Mouse (Mus musculus) MEL (cell line): ENCODE results near the gene Tec. TPM values are rescaled to one million over a fixed set of nuclear protein-coding genes. Genes with fewer than 3 reads are reported as not detected.
A peak's percentile ranks its signal among the peaks of the same experiment; 100 is the strongest.

Source experiments
- DNase-seq: peaks from one replicate; pipeline ENCODE4 v3.0.0; 2011; ENCODE audit warnings: low read depth, low spot score
- H3K27ac ChIP-seq: 2 replicates; pipeline ENCODE4 v1.5.1; 2012; ENCODE audit warnings: low read depth, mild to moderate bottlenecking, control low read depth, low read length, moderate library complexity; ENCODE audit not compliant: control insufficient read depth
- H3K27me3 ChIP-seq, 2 experiments: fragments of 150-350 bp in 1 of 2; sonication (generic) in 1 of 2; 2 replicates each; pipeline ENCODE4 v1.6.1; 2012; ENCODE audit warnings: low read length in 2 of 2, mild to moderate bottlenecking in 2 of 2, improper control_type of control experiment in 1 of 2, moderate library complexity in 1 of 2; ENCODE audit not compliant: insufficient read depth in 2 of 2, control insufficient read depth in 1 of 2
- H3K36me3 ChIP-seq, 2 experiments: 2 replicates each; pipeline ENCODE4 v1.6.1; 2012 to 2014; ENCODE audit warnings: low read length in 2 of 2, improper control_type of control experiment in 1 of 2, inconsistent platforms in 1 of 2, mild to moderate bottlenecking in 1 of 2; ENCODE audit not compliant: insufficient read depth in 2 of 2, control insufficient read depth in 1 of 2
- H3K4me1 ChIP-seq, 2 experiments: fragments of 150-350 bp in 1 of 2; sonication (generic) in 1 of 2; 2 replicates each; pipeline ENCODE4 v1.6.1; 2012; ENCODE audit warnings: low read length in 2 of 2, improper control_type of control experiment in 1 of 2, mild to moderate bottlenecking in 1 of 2; ENCODE audit not compliant: insufficient read depth in 2 of 2, control insufficient read depth in 1 of 2
- H3K4me3 ChIP-seq, 2 experiments: fragments of 150-350 bp in 1 of 2; sonication (generic) in 1 of 2; 2 replicates each; pipeline ENCODE4 v1.5.1; 2012; ENCODE audit warnings: low read depth in 2 of 2, low read length in 2 of 2, mild to moderate bottlenecking in 2 of 2, moderate library complexity in 2 of 2, control low read depth in 1 of 2, improper control_type of control experiment in 1 of 2; ENCODE audit not compliant: control insufficient read depth in 1 of 2, insufficient read depth in 1 of 2
- H3K79me2 ChIP-seq: 2 replicates; pipeline ENCODE4 v1.6.1; 2012; ENCODE audit warnings: mild to moderate bottlenecking, low read length, moderate library complexity; ENCODE audit not compliant: control insufficient read depth, poor library complexity, insufficient read depth
- H3K9ac ChIP-seq: 2 replicates; pipeline ENCODE4 v1.6.1; 2012; ENCODE audit warnings: low read depth, mild to moderate bottlenecking, control low read depth, low read length, moderate library complexity; ENCODE audit not compliant: control insufficient read depth, poor library complexity, severe bottlenecking
- H3K9me3 ChIP-seq: fragments of 150-350 bp; sonication (generic); replicated peaks from 2 replicates; pipeline ENCODE4 v1.6.1; 2012; ENCODE audit warnings: mild to moderate bottlenecking, low read length, improper control_type of control experiment, moderate library complexity; ENCODE audit not compliant: insufficient read depth
- CHD1 ChIP-seq: IDR thresholded peaks from 2 replicates; pipeline ENCODE4 v1.6.1; 2012; ENCODE audit warnings: low read depth, mild to moderate bottlenecking, inconsistent platforms, low read length, improper control_type of control experiment
- CHD2 ChIP-seq: IDR thresholded peaks from 2 replicates; pipeline ENCODE4 v1.6.1; 2011; ENCODE audit warnings: low read length, improper control_type of control experiment
- E2F4 ChIP-seq: IDR thresholded peaks from 2 replicates; pipeline ENCODE4 v1.6.1; 2011; ENCODE audit warnings: low read depth, low read length, improper control_type of control experiment, borderline replicate concordance
- ELF1 ChIP-seq: IDR thresholded peaks from 2 replicates; pipeline ENCODE4 v1.6.1; 2014; ENCODE audit warnings: low read depth, mild to moderate bottlenecking, inconsistent platforms, low read length, improper control_type of control experiment, moderate library complexity
- EP300 ChIP-seq, 2 experiments: IDR thresholded peaks; 2 replicates each; pipeline ENCODE4 v1.6.1; 2011; ENCODE audit warnings: improper control_type of control experiment in 2 of 2, low read length in 2 of 2, low read depth in 1 of 2, mild to moderate bottlenecking in 1 of 2
- GATA1 ChIP-seq: IDR thresholded peaks from 2 replicates; pipeline ENCODE4 v1.6.1; 2011; ENCODE audit warnings: low read depth, low read length, improper control_type of control experiment
- KAT2A ChIP-seq: conservative IDR thresholded peaks from 2 replicates; pipeline ENCODE4 v1.6.1; 2012; ENCODE audit warnings: low read depth, low read length, improper control_type of control experiment, inconsistent platforms
- MAX ChIP-seq: IDR thresholded peaks from 2 replicates; pipeline ENCODE4 v1.6.1; 2011; ENCODE audit warnings: low read length, improper control_type of control experiment
- MEF2A ChIP-seq: IDR thresholded peaks from 2 replicates; pipeline ENCODE4 v1.6.1; 2014; ENCODE audit warnings: low read depth, mild to moderate bottlenecking, inconsistent platforms, low read length, improper control_type of control experiment; ENCODE audit not compliant: poor library complexity, insufficient replicate concordance, severe bottlenecking; ENCODE audit errors: extremely low read depth
- MXI1 ChIP-seq: IDR thresholded peaks from 2 replicates; pipeline ENCODE4 v1.6.1; 2011; ENCODE audit warnings: mild to moderate bottlenecking, low read depth, low read length, improper control_type of control experiment
- NELFE ChIP-seq: IDR thresholded peaks from 2 replicates; pipeline ENCODE4 v1.6.1; 2011; ENCODE audit warnings: low read depth, low read length, improper control_type of control experiment
- POLR2AphosphoS2 ChIP-seq: IDR thresholded peaks from 2 replicates; pipeline ENCODE4 v1.6.1; 2011; ENCODE audit warnings: low read length, improper control_type of control experiment
- SIN3A ChIP-seq: IDR thresholded peaks from 2 replicates; pipeline ENCODE4 v1.6.1; 2012; ENCODE audit warnings: low read length, improper control_type of control experiment, inconsistent platforms
- TBP ChIP-seq: IDR thresholded peaks from 2 replicates; pipeline ENCODE4 v1.8.0; 2011; ENCODE audit warnings: low read depth, low read length, improper control_type of control experiment
- TCF12 ChIP-seq: IDR thresholded peaks from 2 replicates; pipeline ENCODE4 v1.6.1; 2014; ENCODE audit warnings: low read depth, mild to moderate bottlenecking, inconsistent platforms, low read length, improper control_type of control experiment, moderate library complexity
- UBTF ChIP-seq: IDR thresholded peaks from 2 replicates; pipeline ENCODE4 v1.6.1; 2012; ENCODE audit warnings: low read depth, mild to moderate bottlenecking, inconsistent platforms, low read length, improper control_type of control experiment, moderate library complexity, borderline replicate concordance; ENCODE audit not compliant: insufficient read depth
- USF2 ChIP-seq, 2 experiments: IDR thresholded peaks; 2 replicates each; pipeline ENCODE4 v1.6.1; 2011 to 2012; ENCODE audit warnings: improper control_type of control experiment in 2 of 2, low read length in 2 of 2, borderline replicate concordance in 1 of 2, inconsistent platforms in 1 of 2, low read depth in 1 of 2, mild to moderate bottlenecking in 1 of 2; ENCODE audit not compliant: insufficient read depth in 1 of 2
- ZC3H11A ChIP-seq: IDR thresholded peaks from 2 replicates; pipeline ENCODE4 v1.6.1; 2012; ENCODE audit warnings: low read depth, mild to moderate bottlenecking, inconsistent platforms, low read length, improper control_type of control experiment
- ZKSCAN1 ChIP-seq: IDR thresholded peaks from 2 replicates; pipeline ENCODE4 v1.6.1; 2012; ENCODE audit warnings: low read depth, mild to moderate bottlenecking, inconsistent platforms, low read length, improper control_type of control experiment, moderate library complexity
- ZNF384 ChIP-seq: IDR thresholded peaks from 2 replicates; pipeline ENCODE4 v1.6.1; 2012; ENCODE audit warnings: low read depth, mild to moderate bottlenecking, inconsistent platforms, low read length, improper control_type of control experiment
- polyA plus RNA-seq, 2 experiments: library from polyadenylated mRNA; stranded (reverse) in 1 of 2; unstranded in 1 of 2; fragments of >175 nt in 1 of 2; fragments of >200 nt in 1 of 2; gene quantifications; 2 replicates each; pipeline versions ENCODE4 v1.2.1 to v1.2.4; 2012; ENCODE audit warnings: low replicate concordance in 2 of 2, low read depth in 1 of 2; ENCODE audit not compliant: insufficient read length in 2 of 2, insufficient read depth in 1 of 2, missing spikeins in 1 of 2
- total RNA-seq: library from RNA; depleted of rRNA; stranded (reverse); fragments of 300-350 nt; gene quantifications from 2 replicates; pipeline ENCODE4 v1.2.3, GENCODE M21; 2012

Gene Tec
- total and polyA plus RNA-seq, 3 experiments = 44.8 to 61.1 TPM; not detected in 1

DNA sequence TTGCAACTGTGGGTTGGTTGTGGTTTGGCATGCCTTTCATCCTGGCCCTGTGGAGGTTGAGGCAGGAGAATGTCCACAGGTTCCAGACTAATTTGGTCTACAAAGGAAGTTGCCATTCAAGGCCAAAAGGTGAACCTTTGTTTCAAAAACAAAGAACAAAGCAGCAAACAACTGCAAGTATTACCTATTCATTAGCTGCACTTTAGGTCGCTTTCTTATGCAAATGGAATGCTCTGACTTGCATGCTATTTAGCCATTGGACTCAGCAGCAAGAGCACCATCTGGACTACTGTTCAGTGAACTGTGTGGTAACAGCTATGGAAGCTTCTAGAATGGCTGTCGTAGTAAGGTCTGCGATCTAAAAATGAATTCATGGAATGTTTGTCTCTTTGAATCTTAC, 34.0 kb upstream of the Tec start:
- Histone ChIP-seq H3K36me3 (peaks cover 0 to 16% of the 10 kb centered on the region in 2 experiments; a peak in 2 of 4 replicates), H3K4me1 (peaks cover 8 to 19% of the 10 kb centered on the region in 2 experiments), H3K9me3 (no peaks in the 10 kb centered on the region), H3K27me3 (no peaks in the 10 kb centered on the region), H3K4me3 (no peak overlapping the region), H3K79me2 (no peaks in the 10 kb centered on the region), H3K27ac (no peak overlapping the region), H3K9ac (no peak overlapping the region)
- no peak for DNase-seq
- no peak for TF ChIP-seq TBP
- TF ChIP-seq MAX = no peak
- no peak for TF ChIP-seq ZC3H11A
- no peak for TF ChIP-seq USF2 (IDR thresholded peaks at IDR 0.05; ENCODE audit: borderline replicate concordance in 1 of 2, insufficient read depth in 1 of 2, low read depth in 1 of 2, low read length in 2 of 2)
- TF ChIP-seq NELFE = no peak

DNA sequence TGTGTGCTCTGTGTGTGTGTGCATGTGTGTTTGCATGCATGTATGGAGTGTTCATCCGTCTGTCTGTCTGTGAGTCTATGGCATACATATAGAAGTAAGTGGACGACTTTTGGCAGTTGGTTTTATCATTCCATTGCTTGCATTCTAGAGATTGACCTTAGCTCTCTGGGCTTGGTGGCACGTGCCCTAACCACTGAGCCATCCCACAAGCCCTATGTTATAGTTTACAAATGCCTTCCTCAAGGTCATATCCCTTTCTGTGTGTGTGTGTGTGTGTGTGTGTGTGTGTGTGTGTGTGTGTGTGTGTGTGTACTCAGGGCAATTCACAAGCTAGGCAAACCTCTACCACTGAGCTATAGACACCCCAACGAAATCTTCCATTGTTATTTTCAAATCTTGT, 33.6 kb upstream of the Tec start:
- TF ChIP-seq POLR2AphosphoS2 = no peak
- TF ChIP-seq E2F4 = no peak
- no peak for TF ChIP-seq MEF2A
- TF ChIP-seq ELF1 = no peak
- TF ChIP-seq USF2 (IDR thresholded peaks at IDR 0.05; ENCODE audit: borderline replicate concordance in 1 of 2, insufficient read depth in 1 of 2, low read depth in 1 of 2, low read length in 2 of 2) = no peak
- TF ChIP-seq GATA1 = no peak
- no peak for TF ChIP-seq SIN3A
- H3K27me3 ChIP-seq = no peaks in the 10 kb centered on the region
- H3K9ac ChIP-seq = no peak overlapping the region
- no peaks in the 10 kb centered on the region for H3K9me3 ChIP-seq
- no peak for DNase-seq
- peaks cover 0 to 17% of the 10 kb centered on the region in 2 experiments; a peak in 2 of 4 replicates for H3K36me3 ChIP-seq
- H3K4me1 ChIP-seq = peaks cover 8 to 21% of the 10 kb centered on the region in 2 experiments
- H3K79me2 ChIP-seq = no peaks in the 10 kb centered on the region
- H3K4me3 ChIP-seq = no peak overlapping the region
- H3K27ac ChIP-seq = no peak overlapping the region

DNA sequence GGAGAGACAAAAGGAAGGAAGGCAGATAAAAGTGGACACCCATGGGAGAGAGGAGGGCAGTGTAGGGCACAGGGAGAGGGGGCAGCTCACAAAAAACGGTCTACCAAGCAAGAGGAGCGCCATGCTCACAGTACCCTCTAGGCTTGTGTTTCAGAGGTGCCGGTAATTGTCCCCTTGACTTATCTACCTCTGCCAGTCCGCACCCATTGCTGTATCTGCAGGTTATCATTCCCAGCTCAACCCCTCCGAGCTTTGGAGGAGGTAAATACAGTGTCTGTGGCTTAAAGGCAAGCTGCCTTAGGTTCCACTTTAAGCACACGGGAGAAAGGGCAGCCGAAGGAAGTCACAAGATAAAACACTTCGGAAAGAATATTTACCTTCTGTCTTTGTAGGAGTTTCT, 31.0 kb upstream of the Tec start:
- no peaks in the 10 kb centered on the region for H3K27me3 ChIP-seq
- H3K4me3 ChIP-seq = no peak overlapping the region
- peaks cover 8 to 28% of the 10 kb centered on the region in 2 experiments for H3K4me1 ChIP-seq
- DNase-seq = no peak
- H3K9ac ChIP-seq = no peak overlapping the region
- no peaks in the 10 kb centered on the region for H3K9me3 ChIP-seq
- peaks cover 0 to 23% of the 10 kb centered on the region in 2 experiments; a peak in 2 of 4 replicates for H3K36me3 ChIP-seq
- no peaks in the 10 kb centered on the region for H3K79me2 ChIP-seq
- 0 out of 2 replicates have a peak, but pooled peaks have one; percentile 20 for TF ChIP-seq GATA1
- TF ChIP-seq SIN3A = 0 out of 2 replicates have a peak, but pooled peaks have one; percentile 17
- TF ChIP-seq MXI1 = no peak
- no peak for TF ChIP-seq MEF2A
- TF ChIP-seq ZKSCAN1 = no peak
- TF ChIP-seq KAT2A = no peak
- TF ChIP-seq TCF12 = 0 out of 2 replicates have a peak, but pooled peaks have one; percentile 41
- TF ChIP-seq UBTF = no peak
- no peak for TF ChIP-seq ZNF384
- TF ChIP-seq CHD1 = no peak
- TF ChIP-seq EP300 (IDR thresholded peaks at IDR 0.05; ENCODE audit: low read depth in 1 of 2, low read length in 2 of 2) = 0 out of 4 replicates have a peak, but pooled peaks of 1 of the 2 experiments have one; percentile 8
- TF ChIP-seq USF2 (IDR thresholded peaks at IDR 0.05; ENCODE audit: borderline replicate concordance in 1 of 2, insufficient read depth in 1 of 2, low read depth in 1 of 2, low read length in 2 of 2) = no peak
- TF ChIP-seq CHD2 = no peak
- no peak for TF ChIP-seq TBP
- no peak overlapping the region for H3K27ac ChIP-seq
